Mouse (Mus musculus) CH12.LX (cell line): ENCODE results near the gene Tmem114.

Experiments
- POLR2A ChIP-seq: IDR thresholded peaks from 2 replicates; pipeline ENCODE4 v1.6.1; 2011; ENCODE audit warnings: low read depth, mild to moderate bottlenecking, improper control_type of control experiment, low read length
- SMC3 ChIP-seq: IDR thresholded peaks from 2 replicates; pipeline ENCODE4 v1.6.1; 2011; ENCODE audit warnings: low read depth, low read length, improper control_type of control experiment
- TCF12 ChIP-seq: IDR thresholded peaks from 2 replicates; pipeline ENCODE4 v1.6.1; 2014; ENCODE audit warnings: low read depth, mild to moderate bottlenecking, inconsistent platforms, low read length, improper control_type of control experiment
- USF1 ChIP-seq: IDR thresholded peaks from 2 replicates; pipeline ENCODE4 v1.6.1; 2014; ENCODE audit warnings: low read depth, mild to moderate bottlenecking, inconsistent platforms, low read length, improper control_type of control experiment
- ZMIZ1 ChIP-seq: IDR thresholded peaks from 2 replicates; pipeline ENCODE4 v1.6.1; 2012; ENCODE audit warnings: low read depth, mild to moderate bottlenecking, inconsistent platforms, low read length, improper control_type of control experiment

GRCm38 (mm10) chr16:8418126-8418525 lies 6.8 kb downstream of the Tmem114 start:
- TF ChIP-seq ZMIZ1 (no peak), POLR2A (no peak), SMC3 (no peak), USF1 (no peak), TCF12 (no peak)
